Mouse (Mus musculus) gastrocnemius, adult 8-10 months (tissue): ENCODE data around the gene Vmn2r2. TPM values are rescaled to one million over a fixed set of nuclear protein-coding genes. Genes with fewer than 3 reads are reported as not detected.

ENCODE experiments used
- DNase-seq, 2 experiments: peaks; one replicate each; pipeline ENCODE4 v3.0.0; 2022; ENCODE audit warnings: low spot score in 2 of 2
- total RNA-seq, 4 experiments: library from RNA; stranded (reverse); gene quantifications; 2 replicates each; pipeline ENCODE4 v1.2.4; 2022

Vmn2r2 gene
- not detected for total RNA-seq

- no peak for DNase-seq
Observed at GRCm38 (mm10) chr3:64141878-64142508, at the start of gene Vmn2r2. TSS of gene Vmn2r2 (minus strand) at chr3:64141928.

GRCm38 (mm10) chr3:64113352-64114046 lies 28.2 kb downstream of the Vmn2r2 start:
- no peak for DNase-seq

GRCm38 (mm10) chr3:64112707-64113106 lies 29.0 kb downstream of the Vmn2r2 start:
- DNase-seq: no peak

- no peak for DNase-seq
Observed at GRCm38 (mm10) chr3:64081247-64081646, 60.5 kb downstream of the Vmn2r2 start, which contains the start of gene Vmn2r1. TSS of gene Vmn2r1 (plus strand) at chr3:64081547.

Other genes starting within 250 kb of the Vmn2r2 start
- under 1 TPM in 1 of 4 experiments, not detected in 3; 0.09 TPM for gene Plch1, start 242.5 kb downstream of the Vmn2r2 start, total RNA-seq
- gene E130311K13Rik, start 212.5 kb downstream of the Vmn2r2 start, total RNA-seq: 1 to 10 TPM; 5.4 to 8.8 (median 7.4) TPM
- 1 to 10 TPM; 4.4 to 6.1 (median 5.0) TPM for gene Slc33a1, start 177.2 kb downstream of the Vmn2r2 start, total RNA-seq
- 10 to 100 TPM; 16.6 to 18.4 (median 17.9) TPM for gene Gmps, start 165.8 kb downstream of the Vmn2r2 start, total RNA-seq
- gene Vmn2r1, start 60.4 kb downstream of the Vmn2r2 start, total RNA-seq: under 1 TPM; 0.05 to 0.39 (median 0.20) TPM
- not detected for gene Vmn2r3, start 147.8 kb upstream of the Vmn2r2 start, total RNA-seq